Mouse (Mus musculus) CD4-positive helper T cell, adult 2 months (primary cell): Measurements from ENCODE around the gene Abcc4.

ENCODE experiments used
- DNase-seq: peaks from one replicate; pipeline ENCODE4 v3.0.0-alpha.2; 2012; ENCODE audit warnings: low read depth, missing footprints, low spot score

The Abcc4 gene

GRCm38 (mm10) chr14:118506591-118507146 is 199.3 kb downstream of the Abcc4 start:
- no peak for DNase-seq

DNA sequence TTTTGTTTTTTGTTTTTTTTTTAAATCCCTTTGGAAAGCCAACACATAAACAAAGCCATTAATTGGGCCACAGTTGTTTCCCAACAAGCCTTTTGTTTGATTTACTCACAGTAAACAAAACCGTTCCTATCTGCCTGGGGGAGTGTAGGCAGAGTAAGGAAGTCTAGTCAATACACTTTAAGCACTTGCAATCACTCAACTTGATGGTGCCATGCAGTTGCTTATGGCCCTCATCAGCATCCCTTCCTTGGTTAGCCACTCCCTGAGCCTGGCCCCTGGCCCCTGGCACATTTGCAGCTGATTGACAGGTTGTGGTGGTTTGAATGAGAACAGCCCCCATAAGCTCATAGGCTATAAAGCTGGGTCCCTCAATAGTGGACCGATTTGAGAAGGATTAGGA is 209.3 kb downstream of the Abcc4 start:
- DNase-seq = no peak

DNA sequence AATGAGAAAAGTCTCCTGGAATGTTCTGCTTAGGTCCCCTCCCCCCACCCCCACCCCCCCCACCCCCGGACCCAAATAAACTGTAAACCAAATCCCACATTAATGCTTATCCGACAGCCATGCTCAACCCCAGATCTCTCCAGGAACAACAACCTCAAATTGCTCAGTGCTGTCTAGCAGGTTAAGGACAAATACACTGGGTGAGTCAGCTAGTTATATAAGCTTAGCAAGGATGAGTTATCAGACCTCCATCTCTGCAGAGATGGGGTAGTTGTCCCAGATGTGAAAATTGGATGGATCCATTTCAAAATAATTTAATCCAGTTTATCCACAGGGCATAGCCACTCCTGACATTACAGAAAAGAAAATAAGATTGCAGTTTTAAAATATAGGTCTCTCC is 210.6 kb downstream of the Abcc4 start:
- no peak for DNase-seq

DNA sequence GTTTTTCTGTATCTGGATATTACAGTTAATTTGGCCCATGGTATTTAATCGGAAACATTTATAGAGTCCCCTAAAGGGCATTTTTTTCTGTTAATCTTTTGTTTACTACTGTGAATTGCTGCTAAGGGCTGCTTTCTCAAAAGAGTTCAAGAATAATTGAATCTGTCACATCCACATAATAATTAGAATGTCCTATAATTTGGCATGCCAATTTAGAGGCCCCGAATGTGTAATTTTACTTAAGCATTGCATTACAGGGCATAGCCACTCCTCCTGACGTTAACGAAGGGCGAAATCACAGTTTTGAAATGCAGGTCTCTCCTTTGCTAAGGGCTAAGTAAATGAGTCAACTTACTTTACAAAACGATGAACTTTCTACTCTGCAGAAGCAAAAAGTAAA is 214.3 kb downstream of the Abcc4 start:
- no peak for DNase-seq

DNA sequence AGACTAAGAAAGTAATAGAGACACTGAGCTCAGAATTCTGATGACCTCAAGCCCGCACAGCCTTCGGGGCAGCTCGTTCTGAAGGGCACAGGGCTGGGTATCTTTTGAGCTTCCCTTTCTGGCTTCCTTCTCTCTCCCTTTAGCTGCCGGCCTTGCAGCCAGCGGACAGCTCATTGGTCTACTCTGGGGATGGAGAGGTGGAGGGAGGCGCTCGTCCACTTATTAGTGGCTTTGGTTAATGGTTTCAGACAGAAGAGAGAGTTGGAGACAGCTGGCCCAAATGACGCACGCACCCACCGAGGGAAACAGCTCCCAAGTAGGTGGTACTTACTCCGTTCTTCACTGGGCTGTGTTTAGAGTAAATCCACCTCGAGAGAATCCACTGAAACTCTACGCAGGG is 214.7 kb downstream of the Abcc4 start:
- DNase-seq = no peak

GRCm38 (mm10) chr14:118490525-118490924 is 215.5 kb downstream of the Abcc4 start:
- no peak for DNase-seq

DNA sequence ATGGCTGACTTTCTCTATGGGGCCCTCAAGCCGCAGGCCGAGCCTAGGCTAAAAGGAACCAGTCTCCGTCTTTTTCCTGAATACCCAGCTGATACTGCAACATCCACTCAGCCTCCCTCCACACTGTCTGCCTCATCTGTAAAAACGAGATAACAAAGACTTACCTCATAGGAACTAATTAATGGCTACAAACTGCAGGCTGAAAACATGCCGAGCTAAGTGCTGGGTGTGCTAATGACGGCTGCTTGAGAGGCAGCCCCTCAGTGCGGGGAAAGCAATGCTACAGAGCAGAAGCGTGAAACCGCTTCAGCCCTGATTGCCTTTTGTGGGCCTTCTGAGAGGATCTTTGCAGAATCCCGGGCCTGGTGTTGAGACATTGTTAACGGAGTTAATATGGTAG is 219.7 kb downstream of the Abcc4 start:
- no peak for DNase-seq

GRCm38 (mm10) chr14:118485646-118486045 is 220.4 kb downstream of the Abcc4 start:
- no peak for DNase-seq

DNA sequence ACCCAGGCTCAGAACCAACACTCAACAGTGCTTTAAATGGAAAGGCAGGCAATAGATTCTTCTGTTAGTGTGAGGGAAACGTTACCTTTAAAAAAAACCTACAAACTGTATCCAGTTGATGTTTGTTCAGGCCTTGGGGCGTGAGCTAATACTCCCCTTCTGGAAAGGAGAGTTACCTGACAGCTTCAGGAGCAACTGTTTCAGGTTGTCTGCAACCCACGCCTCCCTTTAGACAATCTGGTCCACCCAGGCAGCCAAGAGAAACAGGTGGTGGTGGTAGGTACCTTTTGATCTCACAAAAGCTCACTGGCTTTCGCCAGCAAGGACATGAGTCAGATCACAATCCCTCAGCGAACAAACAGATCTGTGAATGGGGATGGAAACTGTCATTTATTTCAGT is 223.7 kb downstream of the Abcc4 start:
- DNase-seq = no peak

GRCm38 (mm10) chr14:118481779-118482178 is 224.2 kb downstream of the Abcc4 start:
- DNase-seq = no peak

DNA sequence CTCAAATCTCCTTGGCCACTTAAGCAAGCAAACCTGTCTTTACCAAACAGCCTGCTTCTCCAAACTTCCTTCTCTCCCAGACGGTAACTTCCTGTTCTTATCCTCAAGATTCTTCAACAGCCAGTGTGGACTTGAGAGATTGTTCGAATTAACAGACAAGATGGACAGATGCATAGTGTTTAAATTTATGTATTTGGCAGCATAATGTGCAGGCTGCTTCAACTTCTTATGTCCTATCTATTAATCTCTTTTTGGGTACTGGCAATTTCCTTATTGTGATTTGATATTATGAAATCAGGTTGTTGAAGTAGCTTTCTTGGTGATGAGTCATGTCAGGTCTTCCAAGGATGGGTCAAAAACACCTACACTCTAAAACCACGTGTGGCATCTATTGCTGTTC is 229.7 kb downstream of the Abcc4 start:
- DNase-seq = no peak

DNA sequence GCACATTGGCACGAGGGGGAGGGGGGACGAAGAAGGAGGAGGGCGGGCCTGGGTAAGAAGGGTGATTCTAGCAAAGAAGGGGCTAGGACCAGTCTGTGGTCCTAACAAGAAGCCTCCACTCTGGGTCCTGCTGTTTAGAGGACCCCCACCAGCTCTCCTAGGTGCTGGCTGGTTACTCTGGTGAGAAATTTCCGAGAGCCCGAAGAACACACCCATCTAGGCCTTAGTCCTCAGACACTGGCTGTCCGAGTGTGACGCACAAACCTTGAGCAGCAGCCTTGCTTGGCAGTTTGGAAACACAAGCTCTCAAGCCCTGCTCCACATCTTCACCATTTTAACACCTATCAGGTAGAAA is 230.9 kb downstream of the Abcc4 start:
- DNase-seq = no peak

- no peak for DNase-seq
Observed at GRCm38 (mm10) chr14:118474226-118475099, 231.6 kb downstream of the Abcc4 start.

DNA sequence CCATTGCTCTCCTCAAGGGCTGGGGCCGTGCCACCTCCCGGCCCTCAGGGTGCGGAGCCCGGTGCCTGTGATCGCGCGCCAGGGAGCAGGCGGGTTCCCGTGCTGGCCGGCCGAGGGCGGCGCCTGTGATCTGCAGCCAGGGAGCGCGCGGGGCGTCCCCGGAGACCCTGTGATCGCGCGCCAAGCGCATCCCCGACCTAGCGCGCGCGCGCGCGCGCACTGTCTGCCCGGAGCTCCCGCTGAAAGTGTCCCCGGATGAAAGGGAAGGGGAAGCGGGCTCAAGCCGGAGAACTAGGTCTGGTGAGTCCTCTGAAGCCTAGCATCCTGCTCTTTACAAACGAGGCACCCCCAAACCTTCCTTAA is 232.2 kb downstream of the Abcc4 start:
- peak; percentile 12 for DNase-seq

- no peak for DNase-seq
Observed at GRCm38 (mm10) chr14:118473188-118473830, 232.7 kb downstream of the Abcc4 start.

- DNase-seq = no peak
Observed at GRCm38 (mm10) chr14:118465331-118465730, 240.7 kb downstream of the Abcc4 start.

DNA sequence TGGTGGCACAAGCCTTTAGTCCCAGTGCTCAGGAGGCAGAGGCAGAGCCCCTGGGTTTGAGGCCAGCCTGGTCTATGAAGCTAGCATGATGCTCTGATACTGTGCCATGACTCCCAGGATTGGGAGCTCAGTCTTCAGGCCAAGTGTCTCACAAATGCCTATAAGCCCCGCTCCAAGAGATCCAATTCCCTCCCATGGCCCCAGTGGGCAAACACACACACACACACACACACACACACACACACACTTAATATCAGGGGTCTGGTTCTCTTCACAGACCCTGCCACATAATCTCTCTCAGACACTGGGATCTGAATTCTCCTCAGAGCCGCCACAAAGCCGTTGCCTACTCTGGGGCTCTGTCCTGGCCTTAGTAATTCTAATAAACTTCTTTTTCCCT is 241.6 kb downstream of the Abcc4 start:
- DNase-seq = no peak

- no peak for DNase-seq
Observed at GRCm38 (mm10) chr14:118452572-118452971, 253.4 kb downstream of the Abcc4 start.

DNA sequence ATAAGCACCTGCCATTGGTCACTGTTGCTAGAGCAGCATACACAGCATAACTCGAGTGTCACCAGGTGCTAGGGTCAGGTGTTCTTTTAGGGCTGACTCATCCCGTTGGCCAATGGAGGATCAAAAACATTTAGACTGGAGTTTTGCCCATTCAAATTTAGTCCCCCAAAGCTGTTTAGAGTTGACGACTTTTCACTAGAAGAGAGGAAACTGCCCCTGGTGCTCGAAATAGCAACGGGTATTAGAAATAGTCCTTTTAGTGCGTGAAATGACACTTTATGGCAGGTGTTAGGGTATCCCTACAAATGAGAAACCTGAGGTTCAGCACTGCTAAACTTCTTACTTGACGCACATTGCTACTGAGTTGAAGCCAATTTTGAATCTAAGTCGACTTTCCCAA is 265.9 kb downstream of the Abcc4 start:
- DNase-seq = no peak

DNA sequence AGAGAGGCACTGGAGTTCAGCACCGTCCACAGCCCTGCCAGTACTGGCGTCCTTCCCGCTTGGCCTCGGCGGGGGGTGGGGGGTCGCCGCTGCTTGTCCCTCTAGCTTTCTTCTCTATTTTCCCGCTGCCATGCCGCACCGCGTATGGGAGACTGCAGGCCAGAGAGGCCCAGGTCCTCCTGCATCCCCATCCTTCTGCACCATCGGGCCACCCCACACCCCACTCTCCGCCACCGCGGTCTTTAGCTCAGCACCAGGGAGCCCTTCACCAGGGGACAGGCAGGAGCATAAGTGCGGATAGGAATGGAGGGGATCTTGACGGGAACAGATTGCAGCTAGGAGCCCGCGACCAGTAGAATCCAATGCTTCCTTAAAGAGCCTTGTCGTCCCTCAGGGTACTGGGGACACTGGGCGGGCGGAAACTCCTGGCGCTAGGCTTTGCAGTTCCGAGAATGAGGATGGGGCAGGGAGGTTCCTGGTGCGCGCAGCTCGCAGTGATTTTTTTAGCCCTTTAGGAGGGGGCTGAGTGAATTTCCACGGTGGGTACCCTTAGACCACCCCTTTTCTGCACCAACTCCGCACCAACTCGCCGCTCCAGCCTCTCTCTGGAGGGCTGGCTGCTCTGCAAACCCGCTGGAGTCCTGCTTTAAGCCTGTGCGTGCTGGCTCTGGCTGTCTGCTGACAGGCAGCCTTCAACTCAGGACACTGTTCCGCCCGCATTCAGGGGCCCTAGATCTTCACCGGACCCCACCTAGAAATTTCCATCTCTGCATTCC is 268.7 kb downstream of the Abcc4 start:
- DNase-seq = no peak

GRCm38 (mm10) chr14:118436791-118437155 is 269.2 kb downstream of the Abcc4 start:
- no peak for DNase-seq

- no peak for DNase-seq
Observed at GRCm38 (mm10) chr14:118435676-118436330, 270.2 kb downstream of the Abcc4 start.
